Mouse (Mus musculus): ENCODE measurements around the gene E130218I03Rik.
A peak's percentile ranks its signal among the peaks of the same experiment; 100 is the strongest.
"Not testable (repeated sequence)": the region's sequence is repeated elsewhere in the genome, so short reads cannot be mapped to it uniquely, and the experiment has no call there.

E130218I03Rik gene

GRCm38 (mm10) chr4:134252131-134252910 is 8.9 kb downstream of the E130218I03Rik start:
- DNase-seq (ENCODE audit: low spot score): no peak

GRCm38 (mm10) chr4:134252911-134253721 is 9.7 kb downstream of the E130218I03Rik start:
- DNase-seq (ENCODE audit: low spot score): no peak

GRCm38 (mm10) chr4:134253722-134254324 is 10.4 kb downstream of the E130218I03Rik start, which contains the start of gene Grrp1:
TSS of gene Grrp1 (minus strand) at chr4:134254106.
- no peak for DNase-seq (ENCODE audit: low spot score)

GRCm38 (mm10) chr4:134254835-134255234 is 11.4 kb downstream of the E130218I03Rik start:
- no peak for DNase-seq (ENCODE audit: low spot score)

- no peak for DNase-seq (ENCODE audit: low spot score)
Measured at GRCm38 (mm10) chr4:134255854-134256253, 12.4 kb downstream of the E130218I03Rik start.

GRCm38 (mm10) chr4:134256407-134257197 is 13.1 kb downstream of the E130218I03Rik start:
- no peak for DNase-seq (ENCODE audit: low spot score)

- no peak for DNase-seq (ENCODE audit: low spot score)
Measured at GRCm38 (mm10) chr4:134257198-134258009, 13.9 kb downstream of the E130218I03Rik start.

- DNase-seq (ENCODE audit: low spot score): no peak
Measured at GRCm38 (mm10) chr4:134258354-134258753, 14.9 kb downstream of the E130218I03Rik start.

- DNase-seq (ENCODE audit: low spot score): no peak
Measured at GRCm38 (mm10) chr4:134263191-134263590, 19.7 kb downstream of the E130218I03Rik start.

GRCm38 (mm10) chr4:134265860-134266585 is 22.6 kb downstream of the E130218I03Rik start:
- no peak for DNase-seq (ENCODE audit: low spot score)

GRCm38 (mm10) chr4:134268102-134268655 is 24.7 kb downstream of the E130218I03Rik start:
- no peak for DNase-seq (ENCODE audit: low spot score)

- not testable (repeated sequence) for DNase-seq (ENCODE audit: low spot score)
Measured at GRCm38 (mm10) chr4:134269622-134270021, 26.2 kb downstream of the E130218I03Rik start.

- DNase-seq (ENCODE audit: low spot score): no peak
Measured at GRCm38 (mm10) chr4:134271979-134272378, 28.5 kb downstream of the E130218I03Rik start.

GRCm38 (mm10) chr4:134272731-134273416 is 29.4 kb downstream of the E130218I03Rik start:
- DNase-seq (ENCODE audit: low spot score): no peak

- DNase-seq (ENCODE audit: low spot score): peak; percentile 86
Measured at GRCm38 (mm10) chr4:134273417-134274345, 30.2 kb downstream of the E130218I03Rik start.

- DNase-seq (ENCODE audit: low spot score): peak; percentile 84
Measured at GRCm38 (mm10) chr4:134284942-134285341, 41.5 kb downstream of the E130218I03Rik start.

GRCm38 (mm10) chr4:134286226-134287167 is 43.0 kb downstream of the E130218I03Rik start:
- DNase-seq (ENCODE audit: low spot score): peak; percentile 29
